Mouse (Mus musculus): Measurements from ENCODE around the gene Notch1.

GRCm38 (mm10) chr2:26461667-26462066, 54.8 kb downstream of the Notch1 start:
- TF ChIP-seq POLR2A (IDR thresholded peaks at IDR 0.05; ENCODE audit: control insufficient read depth, extremely low read depth, insufficient read depth, low read length, poor library complexity): no peak
- TF ChIP-seq CTCF (IDR thresholded peaks at IDR 0.05; ENCODE audit: borderline replicate concordance, control insufficient read depth, extremely low read depth, insufficient read depth, low read length, poor library complexity): no peak
